Mouse (Mus musculus): Measurements from ENCODE around the gene Ints1. TPM values are rescaled to one million over a fixed set of nuclear protein-coding genes. Genes with fewer than 3 reads are reported as not detected.
"Not testable (repeated sequence)": the region's sequence is repeated elsewhere in the genome, so short reads cannot be mapped to it uniquely, and the experiment has no call there.

Gene Ints1
- polyA plus RNA-seq, 1 experiment, result 56.4 TPM

DNA sequence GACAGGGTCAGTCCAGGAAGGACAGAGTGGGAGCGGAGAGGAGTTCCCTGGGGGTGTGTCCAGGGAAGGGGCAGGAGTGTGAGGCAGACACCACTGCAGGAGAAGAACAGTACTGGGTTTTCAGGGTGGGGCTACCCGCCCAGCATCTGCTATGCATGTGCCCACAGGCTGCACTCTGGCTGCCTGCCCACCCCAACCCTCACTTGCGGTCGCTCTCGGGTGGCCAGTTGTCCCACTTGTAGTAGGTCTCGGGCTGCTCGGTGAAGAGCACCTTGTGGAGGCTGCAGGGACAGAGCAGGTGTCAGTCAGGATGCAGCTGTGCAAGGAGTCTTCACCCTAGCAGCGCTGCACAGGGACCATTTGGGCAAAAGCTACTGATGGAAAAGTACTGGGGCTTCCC is 7.3 kb downstream of the Ints1 start:
- no peak for TF ChIP-seq CTCF (IDR thresholded peaks at IDR 0.05; ENCODE audit: insufficient read depth, low read length)
- no peak for TF ChIP-seq POLR2A (IDR thresholded peaks at IDR 0.05; ENCODE audit: borderline replicate concordance, extremely low read depth, low read depth, low read length)
- Histone ChIP-seq H3K4me1 (ENCODE audit: control insufficient read depth, insufficient read depth, low read length) (no peaks in the 10 kb centered on the region), H3K4me3 (replicated peaks; ENCODE audit: extremely low read depth, low read depth, low read length) (no peak overlapping the region)
- no peak for DNase-seq
- WGBS, result 87% methylated on average over 8 of the region's 8 CpGs

DNA sequence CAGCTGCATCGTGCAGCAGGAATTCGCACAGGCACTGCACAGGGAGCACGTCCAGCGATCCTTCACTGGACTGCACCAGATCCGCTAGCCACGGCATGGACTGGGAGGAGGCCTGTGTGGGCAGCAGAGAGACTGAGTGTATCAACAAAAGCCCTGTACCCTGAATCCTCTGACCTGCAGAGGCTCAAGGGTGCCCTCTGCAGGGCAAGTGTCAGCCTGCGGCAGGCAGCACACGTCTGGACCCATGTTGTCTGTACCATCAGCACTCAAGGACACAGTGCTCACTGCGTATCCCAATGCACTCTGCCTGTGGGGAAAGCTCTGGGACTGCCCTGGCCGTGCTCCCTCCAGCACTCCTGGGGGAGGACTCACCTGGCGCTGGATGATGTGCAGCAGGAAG is 11.2 kb downstream of the Ints1 start:
- no peak overlapping the region for H3K4me3 ChIP-seq (replicated peaks; ENCODE audit: extremely low read depth, low read depth, low read length)
- no peak for DNase-seq
- no peaks in the 10 kb centered on the region for H3K4me1 ChIP-seq (ENCODE audit: control insufficient read depth, insufficient read depth, low read length)
- TF ChIP-seq CTCF (IDR thresholded peaks at IDR 0.05; ENCODE audit: insufficient read depth, low read length) (peak; percentile 64), POLR2A (IDR thresholded peaks at IDR 0.05; ENCODE audit: borderline replicate concordance, extremely low read depth, low read depth, low read length) (no peak)
- WGBS, result 74% methylated on average over 11 of the region's 11 CpGs

DNA sequence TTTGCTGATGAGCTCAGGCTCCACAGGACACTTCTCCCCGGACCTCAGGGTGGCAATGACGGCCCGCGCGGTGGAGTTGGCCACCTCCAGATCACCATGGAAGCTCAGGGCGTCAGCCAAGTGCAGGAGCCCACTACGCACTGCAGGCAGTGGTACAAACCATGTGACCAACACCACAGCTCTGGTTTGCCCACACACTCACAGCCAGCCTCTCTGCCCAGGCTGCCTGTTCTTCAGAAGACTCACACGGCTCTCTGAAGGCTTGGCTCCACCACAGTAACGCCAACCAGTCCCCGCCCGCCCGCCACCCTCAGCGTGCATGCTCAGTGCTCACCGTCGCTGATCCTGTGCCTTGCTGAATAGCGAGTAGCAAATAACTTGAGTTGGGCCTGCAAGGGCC is 17.4 kb downstream of the Ints1 start:
- 86% methylated on average over 16 of the region's 16 CpGs for WGBS

DNA sequence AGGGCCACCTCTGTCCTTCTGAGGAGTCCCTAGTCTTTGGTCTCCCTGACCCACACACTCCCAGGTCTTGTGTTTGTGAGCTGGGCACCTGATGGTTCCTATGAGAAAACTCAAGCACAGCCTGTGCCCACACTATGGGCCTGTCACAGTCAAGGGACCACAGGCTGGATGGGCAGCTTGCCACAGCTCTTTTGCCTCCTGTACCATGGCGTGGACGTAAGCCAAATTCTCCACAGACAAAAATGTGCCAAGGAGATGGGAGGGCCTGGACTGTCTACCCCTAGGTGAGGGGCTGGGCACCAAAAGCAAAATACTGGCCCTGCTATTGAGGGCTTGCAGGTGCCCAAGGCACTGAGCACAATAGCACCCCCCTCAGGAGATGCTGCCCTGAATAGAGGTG is 18.9 kb downstream of the Ints1 start:
- no peak overlapping the region for H3K4me3 ChIP-seq (replicated peaks; ENCODE audit: extremely low read depth, low read depth, low read length)
- TF ChIP-seq POLR2A (IDR thresholded peaks at IDR 0.05; ENCODE audit: borderline replicate concordance, extremely low read depth, low read depth, low read length), result no peak
- no peak for TF ChIP-seq CTCF (IDR thresholded peaks at IDR 0.05; ENCODE audit: insufficient read depth, low read length)
- DNase-seq, result no peak
- no peaks in the 10 kb centered on the region for H3K4me1 ChIP-seq (ENCODE audit: control insufficient read depth, insufficient read depth, low read length)
- 97% methylated on average over 2 of the region's 2 CpGs for WGBS

More for the DNA sequence above, 17.4 kb downstream of the Ints1 start:
- Histone ChIP-seq H3K4me1 (ENCODE audit: control insufficient read depth, insufficient read depth, low read length) (no peaks in the 10 kb centered on the region), H3K4me3 (replicated peaks; ENCODE audit: extremely low read depth, low read depth, low read length) (no peak overlapping the region)
- TF ChIP-seq CTCF (IDR thresholded peaks at IDR 0.05; ENCODE audit: insufficient read depth, low read length) (no peak), POLR2A (IDR thresholded peaks at IDR 0.05; ENCODE audit: borderline replicate concordance, extremely low read depth, low read depth, low read length) (no peak)
- no peak for DNase-seq

DNA sequence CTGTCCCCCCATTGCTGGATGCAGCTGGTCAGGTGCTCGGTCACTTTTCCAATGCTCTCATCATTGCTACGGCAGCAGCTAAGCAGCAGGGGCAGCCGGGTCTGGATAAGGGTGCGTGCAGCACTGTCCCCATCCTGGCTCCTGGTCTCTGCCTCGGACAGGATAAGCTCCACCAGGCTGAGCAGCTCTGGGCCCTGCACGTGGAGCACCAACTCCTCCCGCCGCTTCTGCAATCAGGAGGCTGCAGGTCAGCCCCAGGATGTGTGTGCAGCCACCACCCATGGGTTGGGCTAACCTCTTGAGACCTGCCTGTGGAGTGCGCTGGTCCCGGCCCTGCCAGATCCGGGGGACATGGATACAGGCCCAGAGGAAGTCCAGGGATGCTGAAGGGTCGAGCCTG is 19.3 kb downstream of the Ints1 start:
- no peak overlapping the region for H3K4me3 ChIP-seq (replicated peaks; ENCODE audit: extremely low read depth, low read depth, low read length)
- no peak for DNase-seq
- H3K4me1 ChIP-seq (ENCODE audit: control insufficient read depth, insufficient read depth, low read length), result no peaks in the 10 kb centered on the region
- TF ChIP-seq POLR2A (IDR thresholded peaks at IDR 0.05; ENCODE audit: borderline replicate concordance, extremely low read depth, low read depth, low read length) (no peak), CTCF (IDR thresholded peaks at IDR 0.05; ENCODE audit: insufficient read depth, low read length) (no peak)
- WGBS, result 85% methylated on average over 12 of the region's 12 CpGs

GRCm38 (mm10) chr5:139754753-139755152 is 20.7 kb downstream of the Ints1 start:
- DNase-seq, result peak; percentile 52
- no peaks in the 10 kb centered on the region for H3K4me1 ChIP-seq (ENCODE audit: control insufficient read depth, insufficient read depth, low read length)
- peak; percentile 64 for TF ChIP-seq CTCF (IDR thresholded peaks at IDR 0.05; ENCODE audit: insufficient read depth, low read length)
- TF ChIP-seq POLR2A (IDR thresholded peaks at IDR 0.05; ENCODE audit: borderline replicate concordance, extremely low read depth, low read depth, low read length), result no peak
- 35% methylated on average over 12 of the region's 12 CpGs for WGBS
- H3K4me3 ChIP-seq (replicated peaks; ENCODE audit: extremely low read depth, low read depth, low read length), result no peak overlapping the region

- peak; percentile 79 for TF ChIP-seq CTCF (IDR thresholded peaks at IDR 0.05; ENCODE audit: insufficient read depth, low read length)
- TF ChIP-seq POLR2A (IDR thresholded peaks at IDR 0.05; ENCODE audit: borderline replicate concordance, extremely low read depth, low read depth, low read length), result no peak
- Histone ChIP-seq H3K4me1 (ENCODE audit: control insufficient read depth, insufficient read depth, low read length) (no peaks in the 10 kb centered on the region), H3K4me3 (replicated peaks; ENCODE audit: extremely low read depth, low read depth, low read length) (no peak overlapping the region)
- DNase-seq, result peak; percentile 71
These were observed 24.9 kb downstream of the Ints1 start for GRCm38 (mm10) chr5:139750535-139750934.

DNA sequence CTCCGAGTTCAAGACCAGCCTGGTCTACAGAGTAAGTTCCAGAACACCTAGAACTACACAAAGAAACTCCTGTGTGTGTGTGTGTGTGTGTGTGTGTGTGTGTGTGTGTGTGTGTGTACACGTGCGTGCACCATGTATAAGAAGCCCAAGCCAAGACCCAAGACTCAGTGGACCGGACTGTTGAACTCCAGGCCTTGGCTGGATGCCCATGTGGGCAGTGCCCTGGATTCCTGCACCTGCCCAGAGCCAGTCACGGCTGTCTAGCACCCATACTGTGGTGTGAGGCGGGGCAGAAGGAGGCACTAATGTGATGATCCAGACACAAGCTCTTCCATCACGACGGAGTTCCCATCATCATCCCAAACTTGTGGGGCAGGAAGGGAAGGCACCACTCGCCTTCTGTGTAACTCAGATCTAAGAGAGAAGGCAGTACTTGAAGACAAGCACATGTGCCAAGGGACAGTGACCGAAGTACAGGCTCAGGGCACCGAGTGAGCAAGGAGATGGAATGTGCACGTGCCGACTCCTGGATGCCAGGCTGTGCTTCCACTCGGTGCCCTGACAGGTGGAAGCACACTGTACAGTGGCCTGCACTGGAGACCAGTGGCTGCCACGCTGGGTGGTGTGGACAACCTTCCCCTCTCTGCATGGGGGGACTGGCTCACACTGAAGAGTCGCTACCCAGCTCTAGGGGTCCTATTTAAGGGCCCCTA is 25.9 kb downstream of the Ints1 start:
- H3K4me3 ChIP-seq (replicated peaks; ENCODE audit: extremely low read depth, low read depth, low read length), result no peak overlapping the region
- 76% methylated on average over 16 of the region's 16 CpGs for WGBS
- no peaks in the 10 kb centered on the region for H3K4me1 ChIP-seq (ENCODE audit: control insufficient read depth, insufficient read depth, low read length)
- no peak for DNase-seq
- TF ChIP-seq POLR2A (IDR thresholded peaks at IDR 0.05; ENCODE audit: borderline replicate concordance, extremely low read depth, low read depth, low read length), result no peak
- no peak for TF ChIP-seq CTCF (IDR thresholded peaks at IDR 0.05; ENCODE audit: insufficient read depth, low read length)

- Histone ChIP-seq H3K4me3 (replicated peaks; ENCODE audit: extremely low read depth, low read depth, low read length) (no peak overlapping the region), H3K4me1 (ENCODE audit: control insufficient read depth, insufficient read depth, low read length) (no peaks in the 10 kb centered on the region)
- 7% methylated on average over 3 of the region's 3 CpGs for WGBS
- no peak for TF ChIP-seq POLR2A (IDR thresholded peaks at IDR 0.05; ENCODE audit: borderline replicate concordance, extremely low read depth, low read depth, low read length)
- TF ChIP-seq CTCF (IDR thresholded peaks at IDR 0.05; ENCODE audit: insufficient read depth, low read length), result peak; percentile 89
- DNase-seq, result peak; percentile 61
These were observed 29.7 kb downstream of the Ints1 start for GRCm38 (mm10) chr5:139745771-139746170.

DNA sequence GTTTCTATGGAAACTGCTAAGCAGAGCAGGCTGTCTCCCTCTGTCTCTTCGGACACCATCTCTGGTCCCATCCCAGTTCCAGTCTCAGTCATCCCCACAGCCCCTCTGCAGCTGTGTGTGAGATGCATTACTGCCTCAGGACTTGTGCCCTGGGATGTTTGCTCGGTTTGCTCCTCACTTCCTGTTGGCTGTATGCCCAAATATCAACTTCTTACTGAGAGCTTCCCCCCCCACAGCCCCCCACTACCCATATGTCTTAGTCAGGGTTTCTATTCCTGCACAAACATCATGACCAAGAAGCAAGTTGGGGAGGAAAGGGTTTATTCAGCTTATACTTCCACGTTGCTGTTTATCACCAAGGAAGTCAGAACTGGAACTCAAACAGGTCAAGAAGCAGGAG is 32.8 kb downstream of the Ints1 start:
- H3K4me3 ChIP-seq (replicated peaks; ENCODE audit: extremely low read depth, low read depth, low read length); H3K4me1 ChIP-seq (ENCODE audit: control insufficient read depth, insufficient read depth, low read length); DNase-seq: not testable (repeated sequence)
- 24% methylated on average over 3 of the region's 3 CpGs for WGBS

Data from lung, adult 2 months (tissue).